ENCODE assay signal across 14 mouse cellular contexts in the genomic region with DNA sequence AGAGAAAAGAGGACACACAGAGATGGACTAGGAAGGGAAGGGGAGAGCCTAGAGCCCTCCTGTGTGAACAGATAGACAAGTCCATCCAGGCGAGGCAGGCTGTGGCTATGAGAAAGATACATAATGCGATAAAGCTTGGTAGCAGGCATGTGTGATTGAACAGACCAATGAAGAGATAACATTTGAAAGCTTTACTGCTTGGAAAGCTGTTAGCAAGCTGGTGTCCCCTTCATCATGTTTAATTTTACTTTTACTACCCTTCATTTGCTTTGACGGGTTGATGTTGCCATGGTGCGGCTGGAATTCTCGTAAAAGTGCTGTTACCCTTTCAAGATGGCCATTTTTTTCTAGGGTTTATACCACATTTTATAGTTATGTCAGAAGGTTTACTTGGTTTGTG.
DNase-seq lines count a peak whose midpoint lies in the region; ATAC-seq and TF ChIP-seq lines count a peak whose summit lies in the region.
"Had no signal": no experiment of that assay in that cellular context is flagged by ENCODE, and none has a peak within 500 bp of the region (broad histone marks: within the 10 kb centered on the region; RNA-seq: fewer than 3 reads in every experiment).

No protein-coding gene starts in this region.

- H3K9ac ChIP-seq in heart, embryonic 12.5 days, result no peak overlapping the region
- no peak overlapping the region for H3K9ac ChIP-seq in kidney, postnatal 0 days (ENCODE audit: low read depth, low read length)
- H3K9ac ChIP-seq: liver, embryonic 15.5 days; midbrain, embryonic 12.5 days had no signal

- no peak for TF ChIP-seq CTCF in kidney, postnatal 0 days (IDR thresholded peaks at IDR 0.05; ENCODE audit: low read depth)

- DNase-seq in heart, postnatal 4 days, result no peak
- DNase-seq in kidney, postnatal 0 days (ENCODE audit: low spot score), result peak; percentile 84
- no peak for DNase-seq in kidney, adult 8-10 months
- peak; percentile 90 for DNase-seq in hindlimb bud, embryonic 11.5 days (ENCODE audit: extremely low spot score, low read depth, low spot score)
- DNase-seq in yolk sac, embryonic 10.5 days (ENCODE audit: low spot score), result peak; percentile 25
- no peak for DNase-seq in layer of hippocampus, adult 9-10 months (ENCODE audit: low spot score)
- DNase-seq: adrenal gland, postnatal 10 days; lung, postnatal 36 days had no signal

- peaks cover 18% of the 10 kb centered on the region for H3K4me1 ChIP-seq in heart, embryonic 12.5 days (replicated peaks)
- H3K4me1 ChIP-seq in kidney, postnatal 0 days (replicated peaks; ENCODE audit: insufficient read depth, low read length), result no peaks in the 10 kb centered on the region
- H3K4me1 ChIP-seq: embryonic facial prominence, embryonic 10.5 days; liver, embryonic 15.5 days; midbrain, embryonic 12.5 days had no signal

- no peak for ATAC-seq in heart, embryonic 12.5 days (ENCODE audit: insufficient number of reproducible peaks, low FRiP score)
- ATAC-seq in kidney, postnatal 0 days (replicated peaks; ENCODE audit: low FRiP score, low read depth), result no peak

- no peaks in the 10 kb centered on the region for H3K9me3 ChIP-seq in heart, embryonic 12.5 days (replicated peaks)
- no peaks in the 10 kb centered on the region for H3K9me3 ChIP-seq in kidney, postnatal 0 days (replicated peaks; ENCODE audit: low read length)
- H3K9me3 ChIP-seq: embryonic facial prominence, embryonic 10.5 days; G1E; liver, embryonic 15.5 days; midbrain, embryonic 12.5 days had no signal

- H3K27ac ChIP-seq in heart, embryonic 12.5 days (ENCODE audit: poor library complexity, severe bottlenecking), result peak overlapping the region; percentile 96
- no peak overlapping the region for H3K27ac ChIP-seq in kidney, postnatal 0 days
- H3K27ac ChIP-seq: embryonic facial prominence, embryonic 10.5 days; liver, embryonic 15.5 days; midbrain, embryonic 12.5 days had no signal

- H3K4me2 ChIP-seq in heart, embryonic 12.5 days, result no peak overlapping the region
- no peak overlapping the region for H3K4me2 ChIP-seq in kidney, postnatal 0 days (ENCODE audit: low read length)
- H3K4me2 ChIP-seq: liver, embryonic 15.5 days; midbrain, embryonic 12.5 days had no signal

- no peak overlapping the region for H3K4me3 ChIP-seq in heart, embryonic 12.5 days
- H3K4me3 ChIP-seq in kidney, postnatal 0 days (replicated peaks; ENCODE audit: low read depth, low read length), result no peak overlapping the region
- H3K4me3 ChIP-seq: embryonic facial prominence, embryonic 10.5 days; erythroblast, embryonic 14.5 days; liver, embryonic 15.5 days; midbrain, embryonic 12.5 days had no signal

- H3K36me3 ChIP-seq in heart, embryonic 12.5 days, result no peaks in the 10 kb centered on the region
- H3K36me3 ChIP-seq in kidney, postnatal 0 days (ENCODE audit: insufficient read depth, low read length), result no peaks in the 10 kb centered on the region
- H3K36me3 ChIP-seq: embryonic facial prominence, embryonic 10.5 days; G1E; liver, embryonic 15.5 days; midbrain, embryonic 12.5 days had no signal

- WGBS in heart, embryonic 12.5 days, result 69% methylated on average over 5 of the region's 5 CpGs
- WGBS in kidney, postnatal 0 days, result 31% methylated on average over 5 of the region's 5 CpGs

- H3K27me3 ChIP-seq in heart, embryonic 12.5 days (replicated peaks), result no peaks in the 10 kb centered on the region
- H3K27me3 ChIP-seq in kidney, postnatal 0 days (ENCODE audit: insufficient read depth, low read length), result no peaks in the 10 kb centered on the region
- H3K27me3 ChIP-seq: liver, embryonic 15.5 days; midbrain, embryonic 12.5 days had no signal

Comparison
In these comparisons a context has a peak if more than half of its experiments do, and no peak if none do; other contexts are left out.
1. DNase-seq: peak in kidney, postnatal 0 days (single experiment), hindlimb bud, embryonic 11.5 days (single experiment) and yolk sac, embryonic 10.5 days (single experiment); none in heart, postnatal 4 days (single experiment), kidney, adult 8-10 months (0 of 2) and layer of hippocampus, adult 9-10 months (single experiment).